22 mouse cellular contexts compared by ENCODE assay signal in genomic region chr6:137187426-137187825, GRCm38 (mm10). TPM values are rescaled to one million over a fixed set of nuclear protein-coding genes. Genes with fewer than 3 reads are reported as not detected.
"Had no signal": no experiment of that assay in that cellular context is flagged by ENCODE, and none has a peak within 500 bp of the region (broad histone marks: within the 10 kb centered on the region; RNA-seq: fewer than 3 reads in every experiment).

No protein-coding gene starts in this region.

- H3K4me2 ChIP-seq: limb, embryonic 12.5 days; limb, embryonic 15.5 days; liver, embryonic 11.5 days; lung, embryonic 14.5 days; midbrain, embryonic 12.5 days had no signal

- H3K27ac ChIP-seq: limb, embryonic 12.5 days; limb, embryonic 15.5 days; liver, embryonic 14.5 days; macrophage; midbrain, embryonic 12.5 days had no signal

- DNase-seq: kidney, adult 18-20 months; kidney, adult 9 months; kidney, postnatal 14 days; kidney, postnatal 4 days; left cerebral cortex, postnatal 4 days; liver, postnatal 0 days; lung, embryonic 14.5 days; retina, postnatal 1 day; spleen, adult 18-20 months; thymus, adult 18-20 months; thymus, postnatal 36 days had no signal

- H3K9ac ChIP-seq: limb, embryonic 12.5 days; limb, embryonic 15.5 days; liver, embryonic 14.5 days; liver, postnatal 0 days; lung, embryonic 14.5 days; midbrain, embryonic 12.5 days had no signal

- H3K4me1 ChIP-seq: limb, embryonic 12.5 days; limb, embryonic 15.5 days; midbrain, embryonic 12.5 days had no signal

- H3K9me3 ChIP-seq: limb, embryonic 12.5 days; limb, embryonic 15.5 days; midbrain, embryonic 12.5 days had no signal

- ATAC-seq: liver, postnatal 0 days; lung, postnatal 0 days had no signal

- H3K4me3 ChIP-seq: limb, embryonic 12.5 days; limb, embryonic 15.5 days; midbrain, embryonic 12.5 days; myocyte had no signal

- H3K27me3 ChIP-seq: limb, embryonic 15.5 days; midbrain, embryonic 12.5 days had no signal

- H3K36me3 ChIP-seq: limb, embryonic 12.5 days; limb, embryonic 15.5 days; midbrain, embryonic 12.5 days had no signal

RNA-seq across cellular contexts. Expression of gene Rerg, which starts 17.1 kb away (rescaled TPM):
- total RNA-seq: megakaryocyte, adult 5-6 weeks; monocyte, adult 5-6 weeks; neutrophil, adult 5-6 weeks had no signal
- polyA plus RNA-seq: macrophage had no signal
